Mouse (Mus musculus): ENCODE data around the gene Tpsb2. TPM values are rescaled to one million over a fixed set of nuclear protein-coding genes. Genes with fewer than 3 reads are reported as not detected.

The Tpsb2 gene
- polyA plus RNA-seq, 1 experiment from 2014 or later: 0.25 TPM

GRCm38 (mm10) chr17:25345462-25345861, 20.6 kb upstream of the Tpsb2 start, which contains the start of gene Tpsab1:
Gene Tpsab1 (minus strand): TSS chr17:25345562.
- DNase-seq (ENCODE audit: low spot score) (no peak), ATAC-seq (no peak)
- H3K4me2 ChIP-seq (ENCODE audit: low read length): no peak within 1 kb of the TSS
- no peaks in the 10 kb centered on the region for H3K4me1 ChIP-seq (ENCODE audit: control insufficient read depth, insufficient read depth, low read length)
- no peaks in the 10 kb centered on the region for H3K27me3 ChIP-seq (replicated peaks; ENCODE audit: control insufficient read depth, insufficient read depth, low read length)
- no peak within 1 kb of the TSS for H3K27ac ChIP-seq (ENCODE audit: low read depth, low read length)
- no peak within 1 kb of the TSS for H3K9ac ChIP-seq (ENCODE audit: low read length)
- H3K4me3 ChIP-seq (ENCODE audit: low read depth, low read length): no peak within 1 kb of the TSS
- 94% methylated on average over 4 of the region's 4 CpGs for WGBS
- H3K36me3 ChIP-seq (ENCODE audit: control insufficient read depth, insufficient read depth, low read length): no peaks in the 10 kb centered on the region
- H3K9me3 ChIP-seq (replicated peaks; ENCODE audit: control insufficient read depth, low read length): no peaks in the 10 kb centered on the region

- no peak overlapping the region for H3K4me3 ChIP-seq (ENCODE audit: low read depth, low read length)
- ATAC-seq: no peak
Measured at GRCm38 (mm10) chr17:25361291-25361690, 4.8 kb upstream of the Tpsb2 start.

GRCm38 (mm10) chr17:25363726-25364125, 2.4 kb upstream of the Tpsb2 start:
- 7% methylated on average over 1 of the region's 1 CpGs for WGBS
- DNase-seq (ENCODE audit: low spot score) (peak; percentile 12), ATAC-seq (no peak)
- Histone ChIP-seq H3K4me3 (ENCODE audit: low read depth, low read length) (no peak overlapping the region), H3K4me2 (ENCODE audit: low read length) (no peak overlapping the region), H3K27ac (ENCODE audit: low read depth, low read length) (no peak overlapping the region), H3K9ac (ENCODE audit: low read length) (no peak overlapping the region), H3K27me3 (replicated peaks; ENCODE audit: control insufficient read depth, insufficient read depth, low read length) (no peaks in the 10 kb centered on the region), H3K36me3 (ENCODE audit: control insufficient read depth, insufficient read depth, low read length) (no peaks in the 10 kb centered on the region), H3K9me3 (replicated peaks; ENCODE audit: control insufficient read depth, low read length) (no peaks in the 10 kb centered on the region), H3K4me1 (ENCODE audit: control insufficient read depth, insufficient read depth, low read length) (no peaks in the 10 kb centered on the region)

More at GRCm38 (mm10) chr17:25361291-25361690, 4.8 kb upstream of the Tpsb2 start:
- no peak for DNase-seq (ENCODE audit: low spot score)
- WGBS: 55% methylated on average over 2 of the region's 2 CpGs
- Histone ChIP-seq H3K4me2 (ENCODE audit: low read length) (no peak overlapping the region), H3K9ac (ENCODE audit: low read length) (no peak overlapping the region), H3K27me3 (replicated peaks; ENCODE audit: control insufficient read depth, insufficient read depth, low read length) (no peaks in the 10 kb centered on the region), H3K4me1 (ENCODE audit: control insufficient read depth, insufficient read depth, low read length) (no peaks in the 10 kb centered on the region), H3K27ac (ENCODE audit: low read depth, low read length) (no peak overlapping the region), H3K36me3 (ENCODE audit: control insufficient read depth, insufficient read depth, low read length) (no peaks in the 10 kb centered on the region), H3K9me3 (replicated peaks; ENCODE audit: control insufficient read depth, low read length) (no peaks in the 10 kb centered on the region)

GRCm38 (mm10) chr17:25368973-25369372, 2.9 kb downstream of the Tpsb2 start, which contains the start of gene Tpsg1:
Gene Tpsg1 (plus strand): TSS chr17:25369273.
- DNase-seq (ENCODE audit: low spot score) (no peak), ATAC-seq (no peak)
- H3K27ac ChIP-seq (ENCODE audit: low read depth, low read length): no peak within 1 kb of the TSS
- H3K9me3 ChIP-seq (replicated peaks; ENCODE audit: control insufficient read depth, low read length): no peaks in the 10 kb centered on the region
- no peaks in the 10 kb centered on the region for H3K4me1 ChIP-seq (ENCODE audit: control insufficient read depth, insufficient read depth, low read length)
- WGBS: 85% methylated on average over 3 of the region's 3 CpGs
- H3K9ac ChIP-seq (ENCODE audit: low read length): no peak within 1 kb of the TSS
- no peak within 1 kb of the TSS for H3K4me3 ChIP-seq (ENCODE audit: low read depth, low read length)
- H3K27me3 ChIP-seq (replicated peaks; ENCODE audit: control insufficient read depth, insufficient read depth, low read length): no peaks in the 10 kb centered on the region
- H3K4me2 ChIP-seq (ENCODE audit: low read length): no peak within 1 kb of the TSS
- H3K36me3 ChIP-seq (ENCODE audit: control insufficient read depth, insufficient read depth, low read length): no peaks in the 10 kb centered on the region

GRCm38 (mm10) chr17:25372491-25372890, 6.4 kb downstream of the Tpsb2 start:
- ATAC-seq: no peak
- no peak for DNase-seq (ENCODE audit: low spot score)
- H3K4me3 ChIP-seq (ENCODE audit: low read depth, low read length): no peak overlapping the region
- H3K9me3 ChIP-seq (replicated peaks; ENCODE audit: control insufficient read depth, low read length): no peaks in the 10 kb centered on the region
- H3K36me3 ChIP-seq (ENCODE audit: control insufficient read depth, insufficient read depth, low read length): no peaks in the 10 kb centered on the region
- H3K4me2 ChIP-seq (ENCODE audit: low read length): no peak overlapping the region
- no peak overlapping the region for H3K9ac ChIP-seq (ENCODE audit: low read length)
- H3K27me3 ChIP-seq (replicated peaks; ENCODE audit: control insufficient read depth, insufficient read depth, low read length): no peaks in the 10 kb centered on the region
- H3K4me1 ChIP-seq (ENCODE audit: control insufficient read depth, insufficient read depth, low read length): no peaks in the 10 kb centered on the region
- WGBS: 79% methylated on average over 8 of the region's 8 CpGs
- no peak overlapping the region for H3K27ac ChIP-seq (ENCODE audit: low read depth, low read length)

- no peaks in the 10 kb centered on the region for H3K36me3 ChIP-seq (ENCODE audit: control insufficient read depth, insufficient read depth, low read length)
- H3K9ac ChIP-seq (ENCODE audit: low read length): no peak overlapping the region
- WGBS: 51% methylated on average over 9 of the region's 9 CpGs
- no peak for ATAC-seq
- no peaks in the 10 kb centered on the region for H3K4me1 ChIP-seq (ENCODE audit: control insufficient read depth, insufficient read depth, low read length)
- no peak overlapping the region for H3K4me2 ChIP-seq (ENCODE audit: low read length)
- H3K27me3 ChIP-seq (replicated peaks; ENCODE audit: control insufficient read depth, insufficient read depth, low read length): no peaks in the 10 kb centered on the region
- DNase-seq (ENCODE audit: low spot score): peak; percentile 2
- no peak overlapping the region for H3K27ac ChIP-seq (ENCODE audit: low read depth, low read length)
- H3K9me3 ChIP-seq (replicated peaks; ENCODE audit: control insufficient read depth, low read length): no peaks in the 10 kb centered on the region
- H3K4me3 ChIP-seq (ENCODE audit: low read depth, low read length): no peak overlapping the region
Measured at GRCm38 (mm10) chr17:25374011-25374410, 7.9 kb downstream of the Tpsb2 start.

GRCm38 (mm10) chr17:25394526-25394925, 28.4 kb downstream of the Tpsb2 start:
- peaks cover 14% of the 10 kb centered on the region; the same call in 1 of the 2 replicates for H3K36me3 ChIP-seq (ENCODE audit: control insufficient read depth, insufficient read depth, low read length)
- H3K4me1 ChIP-seq (ENCODE audit: control insufficient read depth, insufficient read depth, low read length): no peaks in the 10 kb centered on the region

GRCm38 (mm10) chr17:25397804-25398519, 31.9 kb downstream of the Tpsb2 start:
- no peaks in the 10 kb centered on the region for H3K9me3 ChIP-seq (replicated peaks; ENCODE audit: control insufficient read depth, low read length)
- peaks cover 39% of the 10 kb centered on the region for H3K27me3 ChIP-seq (replicated peaks; ENCODE audit: control insufficient read depth, insufficient read depth, low read length)
- no peak overlapping the region for H3K4me2 ChIP-seq (ENCODE audit: low read length)
- peak; percentile 88 for DNase-seq (ENCODE audit: low spot score)
- H3K9ac ChIP-seq (ENCODE audit: low read length): no peak overlapping the region
- 22% methylated on average over 14 of the region's 14 CpGs for WGBS
- no peaks in the 10 kb centered on the region for H3K36me3 ChIP-seq (ENCODE audit: control insufficient read depth, insufficient read depth, low read length)
- H3K27ac ChIP-seq (ENCODE audit: low read depth, low read length): no peak overlapping the region
- H3K4me3 ChIP-seq (ENCODE audit: low read depth, low read length): no peak overlapping the region
- no peaks in the 10 kb centered on the region for H3K4me1 ChIP-seq (ENCODE audit: control insufficient read depth, insufficient read depth, low read length)
- ATAC-seq: peak; percentile 80

More at GRCm38 (mm10) chr17:25394526-25394925, 28.4 kb downstream of the Tpsb2 start:
- WGBS: 93% methylated on average over 4 of the region's 4 CpGs
- DNase-seq (ENCODE audit: low spot score): no peak
- H3K4me3 ChIP-seq (ENCODE audit: low read depth, low read length): no peak overlapping the region
- H3K4me2 ChIP-seq (ENCODE audit: low read length): no peak overlapping the region
- no peak overlapping the region for H3K9ac ChIP-seq (ENCODE audit: low read length)
- ATAC-seq: no peak
- peaks cover 7% of the 10 kb centered on the region for H3K27me3 ChIP-seq (replicated peaks; ENCODE audit: control insufficient read depth, insufficient read depth, low read length)
- H3K9me3 ChIP-seq (replicated peaks; ENCODE audit: control insufficient read depth, low read length): no peaks in the 10 kb centered on the region
- H3K27ac ChIP-seq (ENCODE audit: low read depth, low read length): no peak overlapping the region

GRCm38 (mm10) chr17:25398520-25398838, 32.4 kb downstream of the Tpsb2 start:
- WGBS: 4% methylated on average over 13 of the region's 13 CpGs
- H3K27me3 ChIP-seq (replicated peaks; ENCODE audit: control insufficient read depth, insufficient read depth, low read length): peaks cover 44% of the 10 kb centered on the region
- no peak overlapping the region for H3K9ac ChIP-seq (ENCODE audit: low read length)
- no peaks in the 10 kb centered on the region for H3K36me3 ChIP-seq (ENCODE audit: control insufficient read depth, insufficient read depth, low read length)
- DNase-seq (ENCODE audit: low spot score) (peak; percentile 66), ATAC-seq (peak; percentile 65)
- H3K4me3 ChIP-seq (ENCODE audit: low read depth, low read length): no peak overlapping the region
- no peak overlapping the region for H3K27ac ChIP-seq (ENCODE audit: low read depth, low read length)
- H3K9me3 ChIP-seq (replicated peaks; ENCODE audit: control insufficient read depth, low read length): no peaks in the 10 kb centered on the region
- H3K4me2 ChIP-seq (ENCODE audit: low read length): no peak overlapping the region
- H3K4me1 ChIP-seq (ENCODE audit: control insufficient read depth, insufficient read depth, low read length): no peaks in the 10 kb centered on the region

Data from forebrain, embryonic 14.5 days (tissue).